Mouse (Mus musculus) neural tube, embryonic 11.5 days (tissue): ENCODE data around the gene Cenpb. TPM values are rescaled to one million over a fixed set of nuclear protein-coding genes. Genes with fewer than 3 reads are reported as not detected.

Source experiments
- ATAC-seq: fragments of 200-750 bp; cut with Nextera tagmentation; 2 replicates; pipeline ENCODE4 v1.8.0; 2017; ENCODE audit warnings: moderate number of reproducible peaks, mild to moderate bottlenecking, moderate TSS enrichment, moderate library complexity; ENCODE audit not compliant: insufficient read depth, low FRiP score, low TSS enrichment
- DNase-seq: peaks from one replicate; pipeline ENCODE4 v3.0.0-alpha.2; 2015; ENCODE audit warnings: low spot score
- H3K27ac ChIP-seq: fragments of 300-500 bp; sonication (generic); 2 replicates; pipeline ENCODE4 v1.5.1; 2014; ENCODE audit warnings: low read depth, mild to moderate bottlenecking, low read length
- H3K27me3 ChIP-seq: fragments of 300-500 bp; sonication (generic); 2 replicates; pipeline ENCODE4 v1.6.1; 2014; ENCODE audit warnings: mild to moderate bottlenecking, low read length, mixed read lengths; ENCODE audit not compliant: control insufficient read depth, insufficient read depth
- H3K36me3 ChIP-seq: fragments of 300-500 bp; sonication (generic); 2 replicates; pipeline ENCODE4 v1.6.1; 2014; ENCODE audit warnings: mild to moderate bottlenecking, low read length, moderate library complexity, mixed read lengths; ENCODE audit not compliant: control insufficient read depth, insufficient read depth
- H3K4me1 ChIP-seq: fragments of 300-500 bp; sonication (generic); 2 replicates; pipeline ENCODE4 v1.6.1; 2014; ENCODE audit warnings: low read length, mixed read lengths; ENCODE audit not compliant: control insufficient read depth, insufficient read depth
- H3K4me2 ChIP-seq: fragments of 300-500 bp; sonication (generic); 2 replicates; pipeline ENCODE4 v1.6.1; 2014; ENCODE audit warnings: low read depth, mild to moderate bottlenecking, moderate library complexity
- H3K4me3 ChIP-seq: fragments of 300-500 bp; sonication (generic); 2 replicates; pipeline ENCODE4 v1.5.1; 2014; ENCODE audit warnings: low read depth, low read length
- H3K9ac ChIP-seq: fragments of 300-500 bp; sonication (generic); 2 replicates; pipeline ENCODE4 v1.6.1; 2014; ENCODE audit warnings: mild to moderate bottlenecking, low read length
- H3K9me3 ChIP-seq: fragments of 300-500 bp; sonication (generic); 2 replicates; pipeline ENCODE4 v1.6.1; 2016; ENCODE audit warnings: low read length; ENCODE audit not compliant: control insufficient read depth
- WGBS: fragments of 180-500 bp; shearing (Covaris S2); extraction: QIAGEN DNeasy Blood & Tissue Kit; methylation state at CpG from one replicate; pipeline ENCODE4 v1.1.7; 2014; 5-methylcytosine and 5-hydroxymethylcytosine counted together
- polyA plus RNA-seq: library from polyadenylated mRNA; unstranded; fragments of >200 nt; fragmentation: Nextera tagmentation; extraction: Ambion mirVana; gene quantifications from 2 replicates; pipeline ENCODE4 v1.2.1, GENCODE M21; 2014

The Cenpb gene
- polyA plus RNA-seq, 1 experiment from 2014 or later, result 10.8 TPM

GRCm38 (mm10) chr2:131167984-131168383, 11.9 kb downstream of the Cenpb start:
- ATAC-seq, result no peak
- WGBS, result 85% methylated on average over 6 of the region's 6 CpGs
- Histone ChIP-seq H3K9me3 (no peaks in the 10 kb centered on the region), H3K27ac (no peak overlapping the region), H3K36me3 (no peaks in the 10 kb centered on the region; the same call in 1 of the 2 replicates), H3K4me1 (0 out of 2 replicates have a peak, but pooled peaks cover 6% of the 10 kb centered on the region), H3K4me2 (no peak overlapping the region), H3K9ac (no peak overlapping the region), H3K27me3 (peaks cover 22% of the 10 kb centered on the region), H3K4me3 (no peak overlapping the region)
- no peak for DNase-seq

DNA sequence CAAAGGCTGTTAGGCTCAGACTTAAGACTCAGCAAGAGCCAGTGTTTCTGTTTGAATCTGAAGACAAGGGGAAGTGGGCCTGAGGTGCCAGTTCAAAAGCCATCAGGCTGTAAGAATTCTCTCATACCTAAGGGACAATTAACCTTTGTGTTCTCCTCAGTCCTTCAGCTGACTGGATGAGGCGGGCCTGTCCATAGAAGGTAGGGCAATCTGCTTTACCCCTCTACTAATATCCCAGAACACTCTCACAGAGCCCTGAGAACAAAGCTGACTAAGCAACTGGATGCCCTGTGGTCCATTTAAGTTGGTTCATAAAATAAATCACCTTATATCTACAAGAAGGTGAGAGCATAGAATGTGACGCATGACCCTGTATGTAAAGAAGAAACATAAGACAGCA, 13.7 kb downstream of the Cenpb start:
- H3K4me2 ChIP-seq, result no peak overlapping the region
- H3K27ac ChIP-seq, result no peak overlapping the region
- H3K27me3 ChIP-seq, result peaks cover 8% of the 10 kb centered on the region
- no peaks in the 10 kb centered on the region for H3K9me3 ChIP-seq
- H3K4me1 ChIP-seq, result 0 out of 2 replicates have a peak, but pooled peaks cover 2% of the 10 kb centered on the region
- 86% methylated on average over 2 of the region's 2 CpGs for WGBS
- no peaks in the 10 kb centered on the region for H3K36me3 ChIP-seq
- ATAC-seq (no peak), DNase-seq (no peak)
- no peak overlapping the region for H3K4me3 ChIP-seq
- no peak overlapping the region for H3K9ac ChIP-seq

- H3K4me1 ChIP-seq, result 0 out of 2 replicates have a peak, but pooled peaks cover 5% of the 10 kb centered on the region
- no peaks in the 10 kb centered on the region for H3K27me3 ChIP-seq
- H3K9ac ChIP-seq, result no peak overlapping the region
- H3K4me3 ChIP-seq, result no peak overlapping the region
- WGBS, result 73% methylated on average over 7 of the region's 7 CpGs
- DNase-seq, result no peak
- H3K27ac ChIP-seq, result no peak overlapping the region
- no peak overlapping the region for H3K4me2 ChIP-seq
- ATAC-seq, result no peak
- H3K9me3 ChIP-seq, result no peaks in the 10 kb centered on the region
- no peaks in the 10 kb centered on the region for H3K36me3 ChIP-seq
Observed at GRCm38 (mm10) chr2:131163924-131164323, 15.9 kb downstream of the Cenpb start.

DNA sequence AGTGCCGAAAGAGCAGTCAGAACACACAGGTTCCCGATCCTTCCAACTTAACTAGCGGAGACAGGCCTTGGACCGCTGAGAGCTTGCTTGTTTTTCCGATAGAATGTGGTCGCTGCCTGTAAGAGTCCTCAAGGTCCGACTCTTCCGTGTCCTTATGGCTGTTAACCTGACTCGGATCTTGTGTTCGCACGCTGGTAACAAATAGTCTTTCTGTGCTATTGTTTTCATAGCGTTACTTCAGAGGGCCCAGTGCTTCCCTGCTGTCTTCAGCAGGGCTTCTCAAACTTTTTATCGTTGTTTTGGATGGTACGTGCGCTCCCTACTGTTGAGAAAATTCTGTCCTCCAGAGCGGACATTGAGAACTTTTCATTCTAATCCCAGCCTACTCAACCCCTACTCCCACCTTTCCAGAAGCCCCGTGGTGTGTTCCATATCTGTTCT, 19.2 kb downstream of the Cenpb start:
- peak overlapping the region; percentile 71 for H3K4me3 ChIP-seq
- 0 out of 2 replicates have a peak, but pooled peaks cover 10% of the 10 kb centered on the region for H3K4me1 ChIP-seq
- peak; percentile 48 for DNase-seq
- no peaks in the 10 kb centered on the region for H3K9me3 ChIP-seq
- peak overlapping the region; percentile 90 for H3K27ac ChIP-seq
- H3K27me3 ChIP-seq, result no peaks in the 10 kb centered on the region
- H3K9ac ChIP-seq, result peak overlapping the region; percentile 79
- under 1% methylated on average over 17 of the region's 17 CpGs for WGBS
- no peak for ATAC-seq
- peak overlapping the region; percentile 83 for H3K4me2 ChIP-seq
- no peaks in the 10 kb centered on the region for H3K36me3 ChIP-seq

DNA sequence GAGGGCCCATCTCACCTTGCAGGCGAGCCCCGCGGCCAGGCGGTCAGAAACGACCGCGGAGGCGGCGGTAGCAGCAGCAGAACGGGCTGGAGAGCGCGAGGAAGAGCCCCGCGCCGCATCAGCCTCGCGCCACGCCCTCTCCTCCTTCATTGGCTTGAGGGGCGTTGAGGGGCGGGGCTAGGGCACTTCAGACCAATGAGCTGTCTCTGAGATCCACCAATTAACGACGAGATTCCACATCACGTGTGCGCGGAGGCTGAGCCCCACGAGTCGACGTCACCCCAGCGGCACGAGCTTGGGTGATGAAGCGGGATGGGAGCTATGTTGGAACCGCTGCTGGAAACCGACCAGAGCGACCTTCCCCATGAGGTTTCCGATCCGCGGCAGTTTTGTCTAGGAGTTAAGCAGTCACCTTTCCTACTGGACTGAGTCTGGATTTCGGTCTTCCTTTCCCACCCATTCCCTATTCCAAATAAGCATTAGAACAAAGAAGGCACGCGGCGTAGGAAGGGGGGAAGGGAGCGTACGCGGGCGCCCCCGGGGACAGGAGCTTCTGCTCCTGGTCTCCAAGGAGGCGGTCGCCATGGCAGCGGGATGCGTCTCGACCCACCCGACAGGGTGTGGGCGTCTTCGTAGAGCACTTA, 19.8 kb downstream of the Cenpb start, which contains the start of gene 1700037H04Rik:
1700037H04Rik (minus strand) TSS at position 144 of the 644 bp plus-strand sequence.
- Histone ChIP-seq H3K27me3 (no peaks in the 10 kb centered on the region), H3K27ac (peak within 1 kb of the TSS; percentile 90), H3K9ac (peak within 1 kb of the TSS; percentile 81), H3K9me3 (no peaks in the 10 kb centered on the region), H3K4me2 (peak within 1 kb of the TSS; percentile 93), H3K4me3 (peak within 1 kb of the TSS; percentile 71), H3K36me3 (no peaks in the 10 kb centered on the region), H3K4me1 (0 out of 2 replicates have a peak, but pooled peaks cover 10% of the 10 kb centered on the region)
- DNase-seq (peak; percentile 98), ATAC-seq (peak; percentile 97)
- under 1% methylated on average over 54 of the region's 54 CpGs for WGBS

- DNase-seq (no peak), ATAC-seq (peak; percentile 72)
- Histone ChIP-seq H3K9ac (peak overlapping the region; percentile 81), H3K4me3 (peak overlapping the region; percentile 71), H3K4me1 (0 out of 2 replicates have a peak, but pooled peaks cover 10% of the 10 kb centered on the region), H3K36me3 (no peaks in the 10 kb centered on the region), H3K27ac (peak overlapping the region; percentile 90), H3K4me2 (peak overlapping the region; percentile 93), H3K9me3 (no peaks in the 10 kb centered on the region), H3K27me3 (no peaks in the 10 kb centered on the region)
- WGBS, result 0% methylated on average over 18 of the region's 18 CpGs
Observed at GRCm38 (mm10) chr2:131159491-131159910, 20.4 kb downstream of the Cenpb start.

- H3K4me3 ChIP-seq, result no peak overlapping the region
- H3K9ac ChIP-seq, result no peak overlapping the region
- no peak overlapping the region for H3K4me2 ChIP-seq
- H3K27ac ChIP-seq, result no peak overlapping the region
- DNase-seq (no peak), ATAC-seq (no peak)
- 90% methylated on average over 7 of the region's 7 CpGs for WGBS
- 0 out of 2 replicates have a peak, but pooled peaks cover 10% of the 10 kb centered on the region for H3K4me1 ChIP-seq
- no peaks in the 10 kb centered on the region for H3K27me3 ChIP-seq
- H3K9me3 ChIP-seq, result no peaks in the 10 kb centered on the region
- H3K36me3 ChIP-seq, result no peaks in the 10 kb centered on the region; the same call in 1 of the 2 replicates
Observed at GRCm38 (mm10) chr2:131156987-131157386, 22.9 kb downstream of the Cenpb start.

GRCm38 (mm10) chr2:131154036-131154435, 25.8 kb downstream of the Cenpb start:
- Histone ChIP-seq H3K36me3 (peaks cover 6% of the 10 kb centered on the region), H3K4me1 (0 out of 2 replicates have a peak, but pooled peaks cover 5% of the 10 kb centered on the region), H3K27me3 (no peaks in the 10 kb centered on the region), H3K9me3 (no peaks in the 10 kb centered on the region), H3K4me3 (no peak overlapping the region), H3K9ac (no peak overlapping the region), H3K27ac (no peak overlapping the region), H3K4me2 (no peak overlapping the region)
- WGBS, result 90% methylated on average over 4 of the region's 4 CpGs
- DNase-seq (no peak), ATAC-seq (no peak)
